Mouse (Mus musculus) naive thymus-derived CD4-positive, alpha-beta T cell, adult 2 months (primary cell): Measurements from ENCODE around the gene H2-Ke6.
A peak's percentile ranks its signal among the peaks of the same experiment; 100 is the strongest.

ENCODE experiments used
- DNase-seq: peaks from one replicate; pipeline ENCODE4 v3.0.0-alpha.2; 2011; ENCODE audit warnings: low read depth

Gene H2-Ke6

DNA sequence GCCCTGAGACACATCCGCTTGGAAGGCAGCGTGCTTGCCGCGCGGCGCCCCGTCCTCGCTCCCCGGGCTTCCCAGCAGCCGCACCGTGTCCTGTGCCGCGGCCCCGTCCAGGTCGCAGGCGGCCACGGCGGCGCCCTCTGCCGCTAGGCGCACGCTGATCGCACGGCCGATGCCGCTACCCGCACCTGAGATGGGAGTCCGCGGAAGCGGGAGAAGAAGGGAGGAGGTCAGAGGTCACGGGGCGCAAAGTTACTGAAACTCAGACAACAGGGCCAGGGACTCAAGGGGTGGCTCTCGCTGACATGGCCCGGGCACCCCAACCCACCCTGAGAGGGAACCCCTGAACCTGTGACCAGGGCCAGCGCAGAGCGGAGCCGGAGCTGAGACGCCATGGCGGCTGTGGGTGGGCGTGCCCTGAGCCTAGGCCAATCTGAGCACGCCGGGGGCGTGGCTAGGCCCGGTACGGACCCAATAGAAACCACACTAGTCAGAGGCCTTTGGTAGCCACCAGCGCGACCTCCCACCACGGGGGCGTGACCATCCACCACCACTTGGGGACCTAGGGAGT is at the start of gene H2-Ke6:
H2-Ke6 (minus strand) TSS at position 405 of the 568 bp plus-strand sequence.
- peak; percentile 94 for DNase-seq

DNA sequence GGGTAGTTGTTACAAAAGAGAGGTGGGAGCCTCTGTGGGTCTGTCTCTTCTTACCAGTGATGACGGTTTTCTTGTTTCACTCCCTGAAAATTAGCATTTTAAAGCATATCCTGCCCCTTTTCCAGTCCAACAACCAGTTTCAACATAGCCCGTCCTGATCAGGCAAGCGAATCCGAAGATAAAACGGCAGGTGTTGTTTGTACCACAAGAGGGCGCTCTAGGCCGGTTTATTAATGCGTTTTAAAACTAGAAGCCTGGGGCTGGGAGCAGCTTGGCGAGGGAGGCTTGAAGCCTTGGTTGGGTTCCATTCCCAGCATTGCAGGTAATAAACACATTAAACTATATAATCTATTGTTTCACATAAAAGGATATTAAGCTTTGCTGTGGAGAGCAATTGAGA is 49.7 kb upstream of the H2-Ke6 start:
- DNase-seq = peak; percentile 92

DNA sequence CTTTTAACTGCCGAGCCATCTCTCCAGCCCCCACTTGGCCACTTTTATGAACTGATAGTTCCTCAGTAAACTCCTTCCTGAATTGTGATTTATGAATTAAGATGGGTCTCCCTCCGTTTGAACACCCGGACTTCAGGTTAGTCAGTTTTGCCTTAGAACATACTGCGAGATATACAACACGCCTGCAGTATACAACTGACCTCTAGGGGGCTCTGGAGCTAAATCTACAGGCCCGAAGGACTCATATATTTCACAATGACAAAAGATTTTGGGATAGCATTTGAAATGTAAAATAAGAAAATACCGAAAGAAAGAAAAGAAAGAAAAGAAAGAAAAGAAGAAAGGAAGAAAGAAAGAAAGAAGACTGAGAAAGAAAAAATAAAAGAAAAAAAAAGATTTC is 47.4 kb upstream of the H2-Ke6 start:
- DNase-seq = peak; percentile 91

DNA sequence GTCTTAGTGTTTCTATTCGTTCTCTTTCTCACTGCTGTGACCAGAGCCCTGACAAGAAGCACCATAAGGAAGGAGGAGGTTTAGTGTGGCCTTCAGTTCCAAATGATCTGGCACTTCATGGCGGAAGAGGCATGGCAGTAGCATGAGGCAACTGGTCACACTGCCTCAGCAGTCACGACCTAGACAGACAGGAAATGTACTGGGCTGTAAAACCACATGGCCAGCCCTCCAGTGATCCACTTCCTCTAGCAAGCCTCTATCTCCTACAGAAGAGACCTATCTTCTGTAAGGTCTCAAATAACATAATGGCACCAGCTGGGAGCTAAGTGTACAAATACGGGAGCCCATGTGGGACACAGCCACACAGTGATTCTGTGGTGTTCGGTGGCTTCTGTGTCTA is 44.2 kb upstream of the H2-Ke6 start:
- peak; percentile 51 for DNase-seq

DNA sequence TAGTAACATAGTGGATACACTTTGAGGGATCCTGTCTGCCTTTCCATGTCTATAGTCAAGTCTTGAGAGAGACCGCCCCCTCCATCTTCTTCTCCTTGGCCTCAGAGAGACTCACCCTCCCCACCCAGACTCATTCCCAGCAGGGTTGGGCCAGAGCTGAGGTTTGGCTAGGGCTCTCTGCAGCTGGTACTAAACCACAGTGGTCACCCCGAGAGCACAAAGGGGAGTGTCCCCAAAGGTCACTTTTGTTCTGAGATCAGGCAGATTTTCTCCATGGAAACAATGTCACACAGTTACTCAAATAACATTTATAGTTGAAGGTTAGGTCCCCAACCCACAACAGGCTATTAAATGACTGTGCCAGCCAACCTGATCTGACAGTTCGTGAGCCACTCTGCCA is 41.0 kb upstream of the H2-Ke6 start:
- no peak for DNase-seq

DNA sequence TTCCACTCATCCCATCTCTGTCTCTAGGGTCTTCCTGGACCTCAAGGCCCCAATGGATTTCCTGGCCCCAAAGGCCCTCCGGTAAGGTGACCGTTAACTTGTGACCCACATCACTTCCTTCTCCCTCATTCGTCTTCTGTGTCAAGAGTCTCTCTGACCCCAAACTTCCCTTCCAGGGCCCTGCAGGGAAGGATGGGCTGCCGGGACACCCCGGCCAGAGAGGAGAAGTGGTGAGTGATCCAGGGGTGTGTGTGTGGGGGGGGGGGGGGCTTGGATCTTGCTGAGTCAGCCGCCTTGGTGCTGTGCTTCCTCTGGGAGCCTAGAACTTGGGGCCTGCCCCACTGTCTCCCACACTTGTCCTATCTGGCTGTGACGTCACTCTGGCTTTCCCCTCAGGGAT is 29.4 kb upstream of the H2-Ke6 start:
- no peak for DNase-seq

DNA sequence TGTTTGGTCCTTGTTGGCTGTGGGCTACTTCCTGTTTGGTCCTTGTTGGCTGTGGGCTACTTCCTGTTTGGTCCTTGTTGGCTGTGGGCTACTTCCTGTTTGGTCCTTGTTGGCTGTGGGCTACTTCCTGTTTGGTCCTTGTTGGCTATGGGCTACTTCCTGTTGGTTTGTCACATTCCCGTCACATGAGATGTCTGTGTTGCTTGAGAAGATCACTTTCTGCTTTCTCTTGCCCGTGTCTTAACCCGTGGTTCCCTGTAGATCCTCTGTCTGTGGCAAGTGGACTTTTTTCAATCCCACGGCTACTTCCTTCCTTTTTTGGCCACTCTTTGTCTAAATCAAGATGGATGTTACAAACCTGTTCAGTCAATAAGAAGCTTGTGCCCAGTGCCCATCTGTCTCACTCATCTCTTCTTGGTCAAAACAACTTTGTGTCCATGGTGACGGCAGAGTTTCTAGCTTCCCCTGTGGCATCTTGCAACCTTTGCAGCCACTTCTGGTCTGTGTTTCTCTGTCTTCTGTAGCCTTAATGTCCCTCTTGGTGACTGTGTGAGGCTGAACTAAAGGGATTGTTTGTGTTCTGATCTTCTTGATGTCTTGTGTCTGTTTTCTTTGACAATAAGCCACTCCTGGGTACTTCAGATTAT is 19.7 kb upstream of the H2-Ke6 start:
- peak; percentile 57 for DNase-seq

DNA sequence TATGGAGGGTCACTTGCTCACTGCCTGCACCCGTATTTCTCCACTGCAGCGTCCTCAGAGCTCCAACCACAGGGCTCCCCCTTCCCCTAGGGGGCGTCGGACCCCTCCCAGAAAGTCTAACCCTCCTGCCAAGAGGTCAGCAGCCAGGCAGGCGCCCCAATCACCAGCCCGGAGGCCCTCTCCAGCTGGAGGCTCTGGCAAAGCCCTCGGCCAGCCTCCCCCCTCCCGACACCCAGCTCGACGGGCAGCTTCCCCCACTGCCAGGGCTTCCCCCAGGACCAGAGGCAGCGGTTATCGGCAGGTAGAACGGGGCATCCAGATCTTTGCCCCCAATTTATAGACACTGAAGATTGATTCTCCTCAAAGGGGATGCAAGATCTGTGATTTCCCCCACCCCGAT is 18.1 kb upstream of the H2-Ke6 start:
- no peak for DNase-seq

DNA sequence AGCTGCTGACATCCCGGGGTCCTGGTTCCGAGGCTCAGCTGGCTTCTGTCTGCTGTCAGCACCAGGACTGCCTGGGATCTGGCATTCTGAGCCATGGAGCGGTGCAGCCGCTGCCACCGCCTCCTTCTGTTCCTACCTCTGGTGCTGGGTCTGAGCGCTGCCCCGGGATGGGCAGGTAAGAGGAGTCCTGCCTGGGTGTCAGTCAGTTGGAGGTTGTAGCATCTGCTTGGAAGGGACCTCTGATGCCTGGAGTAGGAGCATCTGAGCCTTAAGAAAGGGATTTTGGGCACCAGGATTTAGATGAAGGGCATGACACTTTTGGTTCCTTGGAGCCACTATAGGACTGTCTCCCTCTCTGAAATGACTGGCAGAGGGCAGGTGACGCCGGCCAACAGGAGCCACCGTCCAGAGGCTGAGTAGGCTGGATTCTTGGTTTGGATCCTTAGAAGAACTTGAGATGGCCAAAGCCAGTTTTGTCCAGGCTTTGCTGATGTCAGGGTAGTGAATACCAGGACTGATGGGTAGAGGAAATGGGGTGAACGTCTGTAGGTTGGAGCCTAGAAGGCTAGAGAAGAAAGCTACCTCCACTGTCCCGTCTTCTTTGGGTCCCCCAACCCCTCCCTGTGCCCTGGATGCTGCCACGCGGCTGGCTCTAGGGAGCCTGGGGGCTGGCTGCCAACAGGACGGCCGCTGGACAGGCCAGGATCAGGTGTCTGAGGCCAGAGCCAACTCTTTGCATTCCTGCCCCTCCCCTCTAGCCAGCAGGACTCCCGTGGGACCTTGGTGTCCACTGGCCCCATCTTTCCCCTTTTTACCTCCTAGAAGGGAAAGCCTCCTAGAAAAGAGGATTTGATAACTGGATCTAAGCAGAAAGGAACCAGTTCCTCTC is 11.9 kb upstream of the H2-Ke6 start:
- DNase-seq = no peak

DNA sequence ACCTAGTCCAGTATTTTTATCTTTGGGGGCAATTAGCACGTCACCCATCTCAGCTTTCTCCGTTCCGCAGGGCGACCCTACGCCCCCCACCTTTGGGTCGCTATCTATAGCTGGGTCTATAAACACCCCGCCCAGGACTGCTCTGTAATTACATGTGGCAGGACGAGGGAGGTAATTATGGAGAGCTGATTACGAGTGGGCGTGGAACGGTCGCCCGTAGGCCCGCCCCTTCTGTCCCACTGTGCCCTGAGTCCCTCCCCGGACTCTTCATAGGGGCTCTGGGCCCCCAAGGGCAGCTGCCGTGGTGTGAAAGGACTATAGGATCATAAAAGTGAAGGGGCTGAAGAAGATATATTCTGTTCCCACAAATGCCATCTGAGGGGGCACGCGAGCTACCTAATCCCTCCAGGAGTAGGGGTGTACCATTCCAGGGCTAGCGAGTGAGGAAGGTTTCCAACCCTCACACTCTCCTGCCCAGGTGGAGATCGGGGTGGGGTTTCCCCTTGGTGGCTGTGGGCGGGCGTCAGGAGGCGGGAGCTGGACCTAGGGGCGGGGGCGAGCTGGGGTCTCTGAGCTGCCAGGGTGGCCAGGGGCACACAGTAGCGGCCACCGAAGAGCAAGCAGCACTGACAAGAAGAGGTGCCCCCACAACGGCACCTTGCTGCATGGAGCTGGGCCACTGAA is 11.2 kb upstream of the H2-Ke6 start, which contains the start of gene Col11a2:
Col11a2 (plus strand) TSS at position 560 of the 684 bp plus-strand sequence.
- DNase-seq = no peak

DNA sequence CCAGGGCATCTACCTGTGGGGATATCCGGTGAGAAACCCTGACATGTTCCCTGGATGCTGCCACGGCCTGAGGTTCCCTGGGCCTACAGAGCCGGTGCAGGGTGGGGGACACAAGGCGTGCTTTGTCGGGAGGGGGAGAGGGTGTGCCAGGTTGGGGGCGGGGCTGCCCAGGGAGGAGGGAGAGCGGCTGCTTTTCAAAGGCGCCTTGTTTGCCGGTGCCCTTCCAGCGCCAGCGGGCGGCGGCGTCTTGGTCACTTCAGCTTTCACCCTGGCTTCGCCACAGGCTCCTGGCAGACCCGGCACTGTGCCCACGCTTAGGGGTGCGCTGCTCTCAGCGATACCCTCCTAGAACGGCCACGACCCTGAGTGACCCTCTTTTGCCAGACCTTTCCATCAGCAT is 10.6 kb upstream of the H2-Ke6 start:
- DNase-seq = no peak

DNA sequence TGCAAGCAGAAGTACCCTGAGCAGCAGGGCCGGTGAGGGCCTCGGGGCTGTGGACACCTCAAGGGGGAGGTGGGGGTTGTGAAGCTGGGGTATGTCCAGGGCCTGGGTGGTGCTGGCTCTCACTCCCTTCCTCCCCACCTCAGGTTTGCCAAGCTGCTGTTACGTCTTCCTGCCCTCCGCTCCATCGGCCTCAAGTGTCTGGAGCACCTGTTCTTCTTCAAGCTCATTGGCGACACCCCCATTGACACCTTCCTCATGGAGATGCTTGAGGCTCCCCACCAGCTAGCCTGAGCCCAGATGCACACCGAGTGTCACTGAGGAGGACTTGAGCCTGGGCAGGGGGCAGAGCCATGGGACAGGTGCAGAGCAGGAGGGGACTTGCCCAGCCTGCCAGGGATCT is 9.4 kb upstream of the H2-Ke6 start:
- DNase-seq = no peak

DNA sequence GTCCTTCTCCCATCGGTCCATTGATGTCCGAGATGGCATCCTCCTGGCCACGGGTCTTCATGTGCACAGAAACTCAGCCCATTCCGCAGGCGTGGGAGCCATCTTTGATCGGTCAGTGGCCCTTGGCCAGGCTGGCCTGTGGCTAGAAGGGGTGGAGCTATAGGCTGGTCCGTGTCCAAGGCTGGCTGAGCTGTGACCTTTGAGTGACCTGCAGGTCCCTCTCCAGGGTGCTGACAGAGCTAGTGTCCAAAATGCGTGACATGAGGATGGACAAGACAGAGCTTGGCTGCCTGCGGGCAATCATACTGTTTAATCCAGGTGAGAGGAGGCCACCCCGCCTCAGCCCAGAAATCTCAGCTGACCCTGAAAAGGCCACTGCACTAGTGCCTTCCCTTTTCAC is 8.8 kb upstream of the H2-Ke6 start:
- no peak for DNase-seq

DNA sequence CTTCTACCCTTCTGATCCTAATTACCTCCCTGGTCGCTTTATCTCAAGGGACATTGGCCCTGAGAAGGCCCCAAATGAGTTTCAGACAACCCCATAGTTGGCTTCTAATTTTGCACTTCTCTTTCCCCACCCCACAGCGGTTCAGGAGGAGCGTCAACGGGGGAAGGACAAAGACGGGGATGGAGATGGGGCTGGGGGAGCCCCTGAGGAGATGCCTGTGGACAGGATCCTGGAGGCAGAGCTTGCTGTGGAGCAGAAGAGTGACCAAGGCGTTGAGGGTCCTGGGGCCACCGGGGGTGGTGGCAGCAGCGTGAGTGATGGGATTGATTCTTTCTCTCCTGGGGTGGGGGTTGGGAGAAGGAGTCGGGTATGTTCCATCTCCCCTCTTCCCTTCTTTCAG is 7.7 kb upstream of the H2-Ke6 start:
- no peak for DNase-seq

DNA sequence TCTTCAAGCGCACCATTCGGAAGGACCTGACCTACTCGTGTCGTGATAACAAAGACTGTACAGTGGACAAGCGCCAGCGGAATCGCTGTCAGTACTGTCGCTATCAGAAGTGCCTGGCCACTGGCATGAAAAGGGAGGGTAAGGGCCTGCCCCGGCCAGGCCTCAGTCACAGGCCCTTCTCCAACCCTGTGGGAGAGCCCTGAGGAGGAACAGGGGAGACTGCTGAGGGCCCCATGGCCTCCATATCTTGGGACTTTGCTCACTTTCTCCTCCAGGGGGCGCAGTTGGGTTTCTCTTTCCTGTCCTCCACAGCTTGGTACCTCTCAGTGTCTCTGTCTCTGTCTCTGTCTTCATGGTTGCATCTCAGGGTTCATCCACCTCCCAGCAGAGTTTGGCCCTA is 6.2 kb upstream of the H2-Ke6 start:
- DNase-seq = peak; percentile 89

DNA sequence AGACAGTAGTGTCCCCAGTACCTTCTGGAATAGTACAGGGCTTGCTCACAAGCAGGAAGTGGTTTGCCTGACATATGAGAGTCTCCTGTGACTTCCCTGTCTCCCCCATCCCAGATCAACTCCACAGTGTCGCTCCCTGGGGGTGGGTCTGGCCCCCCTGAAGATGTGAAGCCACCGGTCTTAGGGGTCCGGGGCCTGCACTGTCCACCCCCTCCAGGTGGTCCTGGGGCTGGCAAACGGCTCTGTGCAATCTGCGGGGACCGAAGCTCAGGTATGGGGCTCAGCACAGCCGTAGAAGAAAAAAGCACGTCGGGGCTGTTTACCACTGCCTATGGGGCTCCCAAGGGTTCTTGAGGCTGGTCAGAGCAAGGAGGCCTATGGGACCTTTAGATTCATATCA is 5.6 kb upstream of the H2-Ke6 start:
- DNase-seq = no peak

DNA sequence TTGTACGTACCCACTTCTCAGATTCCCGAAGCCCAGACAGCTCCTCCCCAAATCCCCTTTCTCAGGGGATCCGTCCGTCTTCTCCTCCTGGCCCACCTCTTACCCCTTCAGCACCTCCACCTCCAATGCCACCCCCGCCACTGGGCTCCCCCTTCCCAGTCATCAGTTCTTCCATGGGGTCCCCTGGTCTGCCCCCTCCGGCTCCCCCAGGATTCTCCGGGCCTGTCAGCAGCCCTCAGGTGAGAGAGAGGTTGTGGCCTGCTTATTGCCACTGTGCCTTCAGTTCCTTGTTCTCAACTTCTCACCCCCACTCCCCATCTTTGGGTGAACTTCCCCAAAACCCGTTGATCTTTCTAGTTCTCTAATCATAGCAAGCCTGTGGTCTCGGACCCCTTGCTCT is 4.9 kb upstream of the H2-Ke6 start:
- DNase-seq = no peak

DNA sequence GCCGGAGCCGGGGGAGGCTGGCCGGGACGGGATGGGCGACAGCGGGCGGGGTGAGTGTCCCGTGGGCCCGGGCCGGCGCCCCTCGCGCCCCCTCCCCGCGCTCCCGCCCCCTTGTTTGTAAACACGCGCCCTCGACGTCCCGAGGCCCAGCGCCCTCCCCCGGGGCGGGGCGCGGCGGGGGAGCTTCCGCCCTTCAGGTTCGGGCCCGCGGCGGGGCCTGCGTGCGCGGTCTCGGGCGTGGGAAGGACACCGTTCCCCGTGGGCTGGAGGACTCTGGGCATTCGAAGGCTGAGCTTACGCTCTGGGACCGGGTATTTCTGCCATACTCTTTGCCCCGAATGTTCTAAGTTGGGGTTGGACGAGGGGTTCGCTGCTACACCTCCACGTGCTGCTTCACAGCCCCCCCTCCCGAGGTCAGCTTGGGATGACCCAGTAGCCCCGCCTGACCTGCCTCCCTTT is 4.3 kb upstream of the H2-Ke6 start:
- DNase-seq = peak; percentile 83

DNA sequence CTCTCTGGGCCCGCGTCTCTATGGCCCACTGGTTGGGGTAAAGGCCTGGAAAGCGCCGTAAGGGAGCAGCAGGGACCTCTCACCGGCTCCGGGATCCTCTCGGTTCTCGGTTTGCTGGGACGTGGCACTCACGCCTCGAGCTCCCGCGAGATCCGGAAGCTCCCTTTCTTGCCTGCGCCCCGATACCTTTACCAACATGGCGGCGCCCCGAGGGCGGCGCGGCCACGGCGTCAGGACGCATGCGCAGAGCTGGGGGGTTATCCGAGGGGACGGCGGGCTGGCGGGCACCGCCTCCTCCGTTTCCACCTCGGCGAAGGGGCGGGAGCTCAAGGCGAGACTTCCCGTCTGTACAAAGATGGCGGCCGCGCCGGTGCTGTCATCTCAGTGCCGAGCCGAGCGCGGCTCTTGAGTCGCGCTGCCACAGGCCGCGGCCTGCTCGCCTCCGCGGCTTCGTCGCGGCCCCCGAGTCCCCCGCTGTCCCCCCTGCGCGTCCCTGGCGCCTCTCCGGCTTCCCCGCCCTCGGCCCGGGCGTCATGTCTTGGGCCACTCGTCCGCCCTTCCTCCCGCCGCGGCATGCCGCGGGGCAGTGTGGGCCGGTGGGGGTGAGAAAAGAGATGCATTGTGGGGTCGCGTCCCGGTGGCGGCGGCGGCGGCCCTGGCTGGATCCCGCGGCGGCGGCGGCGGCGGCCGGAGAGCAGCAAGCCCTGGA is 3.8 kb upstream of the H2-Ke6 start, which contains the start of the genes Slc39a7 and Rxrb:
Slc39a7 (minus strand) TSS at position 218 of the 709 bp plus-strand sequence.
Rxrb (plus strand) TSS at position 348 of the 709 bp plus-strand sequence.
- peak; percentile 100 for DNase-seq

DNA sequence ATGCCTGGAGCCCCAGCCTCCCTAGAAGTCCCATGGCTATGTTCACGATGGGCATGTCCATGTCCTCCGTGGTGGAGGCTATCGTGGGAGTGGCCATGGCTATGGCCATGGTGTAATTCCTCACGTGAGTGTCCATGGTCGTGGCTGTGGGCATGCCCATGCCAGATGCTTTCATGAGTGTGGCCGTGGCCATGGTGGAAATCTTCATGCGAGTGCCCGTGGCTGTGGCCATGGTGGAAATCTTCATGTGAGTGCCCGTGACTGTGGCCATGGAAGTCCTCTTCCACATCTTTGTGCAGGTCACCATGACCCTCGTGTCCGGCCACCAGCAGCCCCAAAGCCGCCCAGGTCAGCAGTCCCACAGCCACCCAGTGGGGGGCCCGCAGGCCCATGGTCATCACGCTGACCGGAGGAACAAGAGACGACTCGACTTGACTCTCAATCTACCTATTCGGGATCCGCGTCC is 3.0 kb upstream of the H2-Ke6 start:
- no peak for DNase-seq

DNA sequence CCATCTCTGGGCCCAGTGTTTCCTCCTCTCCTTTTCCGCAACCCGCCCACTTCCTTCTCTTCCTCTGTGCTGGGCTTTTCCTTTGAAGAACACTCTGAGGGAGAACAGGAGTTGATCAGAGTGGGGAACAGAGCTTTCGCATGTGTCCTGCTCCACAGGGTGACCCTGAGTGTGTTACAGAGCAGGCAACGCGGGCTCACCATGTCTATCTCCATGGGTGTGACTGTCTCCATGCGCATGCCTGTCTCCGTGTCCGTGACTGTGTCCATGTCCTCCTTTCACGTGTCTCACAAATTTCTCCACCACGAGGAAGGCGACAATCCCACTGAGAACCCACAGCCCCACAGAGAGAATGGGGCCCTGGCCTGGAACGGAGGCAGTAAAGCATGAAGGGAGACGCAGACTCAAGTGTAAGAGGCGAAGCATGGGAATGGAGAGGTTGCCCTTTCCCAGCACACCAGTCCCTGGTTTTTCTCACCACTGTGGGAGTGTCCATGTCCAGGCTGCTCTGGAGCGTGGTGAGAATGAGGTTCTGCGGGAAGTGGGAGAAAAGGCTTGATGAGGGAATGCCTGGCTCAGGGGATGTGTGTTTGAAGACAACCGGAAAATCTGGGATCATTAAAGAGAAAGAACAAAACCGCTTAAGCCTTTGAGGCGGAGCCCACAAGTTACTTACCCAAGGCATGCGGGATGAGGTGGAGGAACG is 2.2 kb upstream of the H2-Ke6 start:
- DNase-seq = peak; percentile 26
